Mouse (Mus musculus) liver, embryonic 11.5 days (tissue): Measurements from ENCODE around the gene Plekhg3. TPM values are rescaled to one million over a fixed set of nuclear protein-coding genes. Genes with fewer than 3 reads are reported as not detected.

Source experiments
- ATAC-seq: fragments of 200-750 bp; cut with Nextera tagmentation; replicated peaks from 2 replicates; pipeline ENCODE4 v1.8.0; 2017; ENCODE audit warnings: moderate number of reproducible peaks, mild to moderate bottlenecking, moderate TSS enrichment, moderate library complexity; ENCODE audit not compliant: low FRiP score
- DNase-seq: peaks from one replicate; pipeline ENCODE4 v3.0.0-alpha.2; 2017; ENCODE audit warnings: low spot score
- H3K27ac ChIP-seq: fragments of 300-500 bp; sonication (generic); 2 replicates; pipeline ENCODE4 v1.5.1; 2014; ENCODE audit warnings: mild to moderate bottlenecking, low read depth, low read length, control low read depth
- H3K27me3 ChIP-seq: fragments of 300-500 bp; sonication (generic); replicated peaks from 2 replicates; pipeline ENCODE4 v1.6.1; 2014; ENCODE audit warnings: low read length, mixed read lengths; ENCODE audit not compliant: control insufficient read depth, insufficient read depth
- H3K36me3 ChIP-seq: fragments of 300-500 bp; sonication (generic); 2 replicates; pipeline ENCODE4 v1.6.1; 2014; ENCODE audit warnings: mild to moderate bottlenecking, low read length, moderate library complexity, mixed read lengths; ENCODE audit not compliant: control insufficient read depth, insufficient read depth
- H3K4me1 ChIP-seq: fragments of 300-500 bp; sonication (generic); replicated peaks from 2 replicates; pipeline ENCODE4 v1.6.1; 2014; ENCODE audit warnings: low read length, mixed read lengths; ENCODE audit not compliant: control insufficient read depth, insufficient read depth
- H3K4me2 ChIP-seq: fragments of 300-500 bp; sonication (generic); 2 replicates; pipeline ENCODE4 v1.6.1; 2014; ENCODE audit warnings: mild to moderate bottlenecking, control low read depth, moderate library complexity
- H3K4me3 ChIP-seq: fragments of 300-500 bp; sonication (generic); 2 replicates; pipeline ENCODE4 v1.5.1; 2014; ENCODE audit warnings: low read depth, low read length, control low read depth
- H3K9ac ChIP-seq: fragments of 300-500 bp; sonication (generic); 2 replicates; pipeline ENCODE4 v1.6.1; 2014; ENCODE audit warnings: low read depth, low read length, control low read depth
- H3K9me3 ChIP-seq: fragments of 300-500 bp; sonication (generic); 2 replicates; pipeline ENCODE4 v1.6.1; 2016; ENCODE audit warnings: low read length, inconsistent platforms, mixed read lengths; ENCODE audit not compliant: control insufficient read depth
- WGBS: fragments of 180-500 bp; shearing (Covaris S2); extraction: QIAGEN DNeasy Blood & Tissue Kit; methylation state at CpG from one replicate; pipeline ENCODE4 v1.1.7; 2014; 5-methylcytosine and 5-hydroxymethylcytosine counted together
- polyA plus RNA-seq: library from polyadenylated mRNA; unstranded; fragments of >200 nt; fragmentation: Nextera tagmentation; extraction: Ambion mirVana; gene quantifications from 2 replicates; pipeline ENCODE4 v1.2.1, GENCODE M21; 2014

The Plekhg3 gene
- 3.4 and 4.1 TPM in 2 replicates for polyA plus RNA-seq

GRCm38 (mm10) chr12:76530580-76531139 lies at the start of gene Plekhg3:
Gene Plekhg3, plus strand, starts transcription at chr12:76530891.
- Histone ChIP-seq H3K4me1 (peaks cover 16% of the 10 kb centered on the region), H3K4me3 (no peak within 1 kb of the TSS), H3K9me3 (no peaks in the 10 kb centered on the region), H3K27me3 (peaks cover 75% of the 10 kb centered on the region), H3K27ac (no peak within 1 kb of the TSS), H3K36me3 (no peaks in the 10 kb centered on the region), H3K4me2 (no peak within 1 kb of the TSS), H3K9ac (no peak within 1 kb of the TSS)
- DNase-seq (no peak), ATAC-seq (no peak)
- WGBS: 44% methylated on average over 6 of the region's 6 CpGs

DNA sequence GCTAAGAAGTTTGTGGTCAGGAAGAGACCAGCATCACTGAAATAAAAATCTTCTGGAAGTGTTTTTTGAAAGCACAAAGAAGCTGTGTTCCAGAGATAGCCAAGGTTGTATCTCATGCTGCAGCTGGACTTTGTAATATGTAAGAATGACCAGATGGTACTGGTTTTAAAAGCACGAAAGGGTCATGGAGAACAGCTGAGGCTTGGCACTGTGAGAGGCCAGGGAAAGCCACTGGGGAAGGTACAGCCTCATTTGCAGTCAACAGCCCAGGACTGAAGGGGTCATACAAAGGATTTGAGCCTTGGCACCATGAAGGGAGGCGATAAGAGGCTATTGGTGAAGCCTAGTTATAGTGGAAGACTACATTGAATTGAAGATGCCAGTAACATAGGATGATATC lies 48.2 kb upstream of the Plekhg3 start:
- Histone ChIP-seq H3K4me3 (no peak overlapping the region), H3K9ac (no peak overlapping the region), H3K4me1 (no peaks in the 10 kb centered on the region), H3K27me3 (no peaks in the 10 kb centered on the region), H3K36me3 (no peaks in the 10 kb centered on the region), H3K4me2 (no peak overlapping the region), H3K27ac (no peak overlapping the region), H3K9me3 (no peaks in the 10 kb centered on the region)
- WGBS: 73% methylated on average over 2 of the region's 2 CpGs
- no peak for DNase-seq
- ATAC-seq: no peak

DNA sequence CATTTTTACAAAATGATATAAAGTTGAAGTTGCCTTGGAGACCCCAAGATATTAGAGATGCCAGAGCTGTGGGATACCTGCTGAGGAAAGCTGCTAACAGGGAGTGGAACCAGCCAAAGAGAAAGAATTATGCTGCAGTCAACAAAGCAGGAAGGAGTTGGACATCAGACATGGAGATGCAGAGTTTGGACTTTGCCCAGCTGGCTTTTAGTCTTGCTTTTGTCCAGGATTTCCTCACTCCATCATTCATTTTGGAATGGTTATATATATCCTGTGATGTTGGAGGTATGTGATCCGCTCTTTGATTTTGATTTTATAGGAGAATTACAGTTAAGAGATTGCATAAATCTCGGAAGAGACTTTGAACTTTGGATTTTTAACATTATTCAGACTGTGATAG lies 47.7 kb upstream of the Plekhg3 start:
- Histone ChIP-seq H3K9me3 (no peaks in the 10 kb centered on the region), H3K27ac (no peak overlapping the region), H3K9ac (no peak overlapping the region), H3K4me2 (no peak overlapping the region), H3K36me3 (no peaks in the 10 kb centered on the region), H3K4me3 (no peak overlapping the region), H3K27me3 (no peaks in the 10 kb centered on the region), H3K4me1 (no peaks in the 10 kb centered on the region)
- 87% methylated on average over 2 of the region's 2 CpGs for WGBS
- DNase-seq (no peak), ATAC-seq (no peak)

DNA sequence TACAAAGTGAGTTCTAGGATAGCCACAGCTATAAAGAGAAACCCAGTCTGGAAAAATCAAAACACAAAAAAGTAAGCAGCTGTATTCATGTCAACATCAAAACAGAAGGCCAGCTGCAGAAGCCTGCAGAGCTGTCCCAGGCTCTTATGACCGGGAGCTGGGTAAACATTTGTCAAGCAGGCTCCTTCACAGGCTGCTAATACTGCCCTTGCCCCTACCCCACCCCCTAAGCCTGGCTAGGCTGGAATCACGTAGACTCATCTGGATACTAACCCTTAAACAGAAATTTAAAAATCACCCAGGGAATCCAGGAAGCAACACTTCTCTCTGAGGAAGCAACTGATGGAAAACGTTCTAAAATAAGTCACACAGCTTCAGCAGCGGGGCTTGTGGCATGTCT lies 45.8 kb upstream of the Plekhg3 start:
- H3K4me1 ChIP-seq: no peaks in the 10 kb centered on the region
- H3K4me3 ChIP-seq: no peak overlapping the region
- H3K9me3 ChIP-seq: no peaks in the 10 kb centered on the region
- DNase-seq (no peak), ATAC-seq (no peak)
- H3K27me3 ChIP-seq: no peaks in the 10 kb centered on the region
- no peak overlapping the region for H3K27ac ChIP-seq
- no peak overlapping the region for H3K9ac ChIP-seq
- no peak overlapping the region for H3K4me2 ChIP-seq
- WGBS: 40% methylated on average over 4 of the region's 4 CpGs
- H3K36me3 ChIP-seq: no peaks in the 10 kb centered on the region

DNA sequence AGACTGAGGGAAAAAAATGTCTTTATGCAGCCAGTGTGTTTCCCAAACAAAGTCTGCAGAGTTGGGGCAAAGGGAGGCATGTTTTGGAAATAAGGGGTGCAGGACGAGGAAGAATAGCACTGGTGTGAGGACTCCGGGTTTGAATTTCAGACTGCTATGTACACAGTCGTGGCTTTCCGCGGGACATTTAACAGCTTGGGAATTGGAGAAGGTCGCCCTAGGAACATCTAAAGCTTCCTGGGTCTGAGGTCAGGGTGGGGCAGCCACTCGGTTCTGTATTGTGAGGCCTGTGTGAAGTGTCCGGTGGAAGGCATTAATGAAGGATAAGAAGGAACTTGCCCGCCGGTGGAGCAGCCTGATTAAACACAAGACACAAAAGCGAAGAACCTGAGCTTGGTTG lies 45.3 kb upstream of the Plekhg3 start:
- WGBS: 58% methylated on average over 11 of the region's 11 CpGs
- no peak overlapping the region for H3K4me3 ChIP-seq
- H3K9ac ChIP-seq: no peak overlapping the region
- no peaks in the 10 kb centered on the region for H3K36me3 ChIP-seq
- no peaks in the 10 kb centered on the region for H3K4me1 ChIP-seq
- H3K9me3 ChIP-seq: no peaks in the 10 kb centered on the region
- ATAC-seq: no peak
- H3K4me2 ChIP-seq: no peak overlapping the region
- H3K27ac ChIP-seq: no peak overlapping the region
- no peaks in the 10 kb centered on the region for H3K27me3 ChIP-seq
- DNase-seq: no peak

GRCm38 (mm10) chr12:76486943-76487342 lies 43.7 kb upstream of the Plekhg3 start:
- Histone ChIP-seq H3K27me3 (no peaks in the 10 kb centered on the region), H3K36me3 (no peaks in the 10 kb centered on the region), H3K4me1 (no peaks in the 10 kb centered on the region), H3K4me2 (no peak overlapping the region), H3K9me3 (peaks cover 3% of the 10 kb centered on the region; the same call in 1 of the 2 replicates), H3K27ac (no peak overlapping the region), H3K4me3 (no peak overlapping the region), H3K9ac (no peak overlapping the region)
- WGBS: 49% methylated on average over 9 of the region's 9 CpGs
- DNase-seq: no peak
- ATAC-seq: no peak

- H3K36me3 ChIP-seq: no peaks in the 10 kb centered on the region
- WGBS: 68% methylated on average over 1 of the region's 1 CpGs
- no peak overlapping the region for H3K27ac ChIP-seq
- H3K9ac ChIP-seq: no peak overlapping the region
- H3K4me1 ChIP-seq: no peaks in the 10 kb centered on the region
- ATAC-seq: no peak
- no peak for DNase-seq
- no peak overlapping the region for H3K4me2 ChIP-seq
- H3K27me3 ChIP-seq: no peaks in the 10 kb centered on the region
- peaks cover 3% of the 10 kb centered on the region; the same call in 1 of the 2 replicates for H3K9me3 ChIP-seq
- H3K4me3 ChIP-seq: no peak overlapping the region
Observed at GRCm38 (mm10) chr12:76490798-76491197, 39.9 kb upstream of the Plekhg3 start.

- no peak for ATAC-seq
- Histone ChIP-seq H3K36me3 (no peaks in the 10 kb centered on the region), H3K4me2 (no peak overlapping the region), H3K4me3 (no peak overlapping the region), H3K27ac (no peak overlapping the region), H3K9me3 (peaks cover 3% of the 10 kb centered on the region; the same call in 1 of the 2 replicates), H3K4me1 (no peaks in the 10 kb centered on the region), H3K27me3 (no peaks in the 10 kb centered on the region), H3K9ac (no peak overlapping the region)
- 54% methylated on average over 5 of the region's 5 CpGs for WGBS
- DNase-seq: no peak
Observed at GRCm38 (mm10) chr12:76493462-76493861, 37.2 kb upstream of the Plekhg3 start.

- no peaks in the 10 kb centered on the region for H3K27me3 ChIP-seq
- 49% methylated on average over 4 of the region's 4 CpGs for WGBS
- DNase-seq: no peak
- no peak overlapping the region for H3K4me3 ChIP-seq
- H3K9me3 ChIP-seq: peaks cover 3% of the 10 kb centered on the region; the same call in 1 of the 2 replicates
- no peak overlapping the region for H3K27ac ChIP-seq
- no peak for ATAC-seq
- H3K4me1 ChIP-seq: no peaks in the 10 kb centered on the region
- no peaks in the 10 kb centered on the region for H3K36me3 ChIP-seq
- no peak overlapping the region for H3K4me2 ChIP-seq
- H3K9ac ChIP-seq: no peak overlapping the region
Observed at GRCm38 (mm10) chr12:76495381-76495780, 35.3 kb upstream of the Plekhg3 start.
